ENCODE assay signal across 12 mouse cellular contexts in genomic region chr16:34112490-34112889, GRCm38 (mm10).
A peak's percentile ranks its signal among the peaks of the same experiment; 100 is the strongest.
DNase-seq lines count a peak whose midpoint lies in the region; ATAC-seq lines count a peak whose summit lies in the region.
"Had no signal": no experiment of that assay in that cellular context is flagged by ENCODE, and none has a peak within 500 bp of the region (broad histone marks: within the 10 kb centered on the region; RNA-seq: fewer than 3 reads in every experiment).

No protein-coding gene starts in this region.

- H3K9ac ChIP-seq in neural tube, embryonic 15.5 days (replicated peaks): no peak overlapping the region
- H3K9ac ChIP-seq: hindbrain, embryonic 15.5 days; midbrain, embryonic 15.5 days had no signal

- peaks cover 6% of the 10 kb centered on the region; the same call in 1 of the 2 replicates for H3K36me3 ChIP-seq in neural tube, embryonic 15.5 days
- H3K36me3 ChIP-seq: midbrain, embryonic 15.5 days had no signal

- ATAC-seq in neural tube, embryonic 15.5 days (ENCODE audit: low FRiP score): no peak
- no peak for ATAC-seq in megakaryocyte-erythroid progenitor cell, adult 5-6 weeks (replicated peaks; ENCODE audit: low FRiP score, low TSS enrichment, poor library complexity, severe bottlenecking)
- ATAC-seq: midbrain, embryonic 15.5 days had no signal

- no peaks in the 10 kb centered on the region for H3K9me3 ChIP-seq in neural tube, embryonic 15.5 days (replicated peaks)
- H3K9me3 ChIP-seq: hindbrain, embryonic 15.5 days; midbrain, embryonic 15.5 days had no signal

- H3K27me3 ChIP-seq in neural tube, embryonic 15.5 days (replicated peaks): no peaks in the 10 kb centered on the region
- H3K27me3 ChIP-seq: hindbrain, embryonic 15.5 days; midbrain, embryonic 15.5 days had no signal

- peaks cover 3% of the 10 kb centered on the region; the same call in 1 of the 2 replicates for H3K4me1 ChIP-seq in neural tube, embryonic 15.5 days
- H3K4me1 ChIP-seq: hindbrain, embryonic 15.5 days; midbrain, embryonic 15.5 days had no signal

- H3K4me3 ChIP-seq in neural tube, embryonic 15.5 days (replicated peaks): no peak overlapping the region
- H3K4me3 ChIP-seq: hindbrain, embryonic 15.5 days; midbrain, embryonic 15.5 days had no signal

- peak; percentile 32 for DNase-seq in kidney, postnatal 10 days
- no peak for DNase-seq in kidney, adult 18-20 months
- peak; percentile 23 for DNase-seq in Muller cell, postnatal 12 days (ENCODE audit: inconsistent ontology term)
- DNase-seq in gastrocnemius, postnatal 25 days: peak; percentile 25
- peak; percentile 47 for DNase-seq in lung, postnatal 10 days
- no peak for DNase-seq in spleen, postnatal 10 days (ENCODE audit: low spot score in 2 of 2)
- DNase-seq: cerebellum, adult 11 months; thymus, postnatal 25 days had no signal

- no peak overlapping the region for H3K4me2 ChIP-seq in neural tube, embryonic 15.5 days
- H3K4me2 ChIP-seq: hindbrain, embryonic 15.5 days; midbrain, embryonic 15.5 days had no signal

- WGBS in neural tube, embryonic 15.5 days: 36% methylated on average over 5 of the region's 5 CpGs

- H3K27ac ChIP-seq in neural tube, embryonic 15.5 days (replicated peaks): no peak overlapping the region
- H3K27ac ChIP-seq: hindbrain, embryonic 15.5 days; midbrain, embryonic 15.5 days had no signal

Comparison
In these comparisons a context has a peak if more than half of its experiments do, and no peak if none do; other contexts are left out.
1. DNase-seq: peak in kidney, postnatal 10 days (single experiment), Muller cell, postnatal 12 days (single experiment), gastrocnemius, postnatal 25 days (single experiment) and lung, postnatal 10 days (single experiment); none in kidney, adult 18-20 months (single experiment) and spleen, postnatal 10 days (0 of 2).